Mouse (Mus musculus) splenic B cell, adult 2 months (primary cell): ENCODE results near the gene Kdm8.

Source experiments
- DNase-seq: peaks from one replicate; pipeline ENCODE4 v3.0.0-alpha.2; 2011; ENCODE audit warnings: low read depth, low spot score
- H3K27me3 ChIP-seq: 2 replicates; pipeline ENCODE4 v1.6.1; 2012; ENCODE audit warnings: mild to moderate bottlenecking, low read length, moderate library complexity, mixed read lengths; ENCODE audit not compliant: control insufficient read depth, poor library complexity, insufficient read depth, severe bottlenecking
- H3K36me3 ChIP-seq: 2 replicates; pipeline ENCODE4 v1.6.1; 2012; ENCODE audit warnings: mild to moderate bottlenecking, low read length, moderate library complexity, mixed read lengths; ENCODE audit not compliant: control insufficient read depth, poor library complexity, insufficient read depth, severe bottlenecking

The Kdm8 gene

DNA sequence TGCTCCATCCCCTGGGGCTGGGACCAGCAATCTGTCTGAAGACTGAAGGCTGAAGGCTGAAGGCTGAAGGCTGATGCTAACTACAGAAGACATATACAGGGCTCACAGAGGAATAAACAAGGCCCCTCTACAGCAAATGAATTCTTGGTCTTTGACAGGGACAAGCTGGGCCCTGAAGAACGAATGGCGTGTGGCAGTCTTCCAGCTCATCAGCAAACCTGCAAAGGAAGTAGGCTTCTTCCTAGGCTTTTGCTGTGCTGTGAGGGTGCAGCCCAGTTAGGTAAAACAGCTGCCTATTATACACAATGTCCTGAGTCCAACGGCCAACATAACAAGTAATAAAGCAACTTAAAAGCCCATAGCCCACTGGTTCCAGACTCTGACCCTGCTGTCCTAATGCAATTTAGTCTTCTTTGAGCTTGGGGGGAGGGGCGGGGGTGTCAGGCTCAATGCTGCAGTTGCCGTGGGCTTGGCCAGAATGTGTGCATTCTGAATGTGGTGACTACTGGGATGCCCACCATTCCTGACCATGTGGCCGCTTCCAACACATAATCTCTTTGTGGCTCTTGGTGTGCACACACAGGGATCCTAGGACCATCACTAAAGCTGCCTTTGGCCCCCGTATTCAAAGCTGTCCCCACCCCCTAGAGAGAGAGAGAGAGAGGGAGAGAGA, 14.2 kb upstream of the Kdm8 start:
- DNase-seq: no peak
- H3K36me3 ChIP-seq: no peaks in the 10 kb centered on the region
- H3K27me3 ChIP-seq: no peaks in the 10 kb centered on the region

DNA sequence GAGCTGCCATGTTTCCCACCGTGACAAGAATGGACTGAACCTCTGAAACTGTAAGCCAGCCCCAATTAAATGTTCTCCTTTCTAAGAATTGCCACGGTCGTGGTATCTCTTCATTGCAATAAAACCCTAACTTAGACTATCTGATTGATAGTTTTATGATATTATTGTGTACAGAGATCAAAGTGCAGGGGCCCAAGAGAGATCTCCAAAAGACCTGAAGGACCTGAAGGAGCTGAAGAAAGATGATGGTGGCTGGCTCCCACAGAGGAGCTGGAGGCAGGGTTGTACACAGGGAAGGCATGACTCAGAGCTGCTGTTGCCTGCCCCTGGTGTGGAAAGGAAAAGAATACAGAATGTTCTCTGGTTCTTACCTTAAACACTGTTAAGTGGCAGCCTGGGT, 10.6 kb upstream of the Kdm8 start:
- no peak for DNase-seq
- Histone ChIP-seq H3K27me3 (no peaks in the 10 kb centered on the region), H3K36me3 (no peaks in the 10 kb centered on the region)

DNA sequence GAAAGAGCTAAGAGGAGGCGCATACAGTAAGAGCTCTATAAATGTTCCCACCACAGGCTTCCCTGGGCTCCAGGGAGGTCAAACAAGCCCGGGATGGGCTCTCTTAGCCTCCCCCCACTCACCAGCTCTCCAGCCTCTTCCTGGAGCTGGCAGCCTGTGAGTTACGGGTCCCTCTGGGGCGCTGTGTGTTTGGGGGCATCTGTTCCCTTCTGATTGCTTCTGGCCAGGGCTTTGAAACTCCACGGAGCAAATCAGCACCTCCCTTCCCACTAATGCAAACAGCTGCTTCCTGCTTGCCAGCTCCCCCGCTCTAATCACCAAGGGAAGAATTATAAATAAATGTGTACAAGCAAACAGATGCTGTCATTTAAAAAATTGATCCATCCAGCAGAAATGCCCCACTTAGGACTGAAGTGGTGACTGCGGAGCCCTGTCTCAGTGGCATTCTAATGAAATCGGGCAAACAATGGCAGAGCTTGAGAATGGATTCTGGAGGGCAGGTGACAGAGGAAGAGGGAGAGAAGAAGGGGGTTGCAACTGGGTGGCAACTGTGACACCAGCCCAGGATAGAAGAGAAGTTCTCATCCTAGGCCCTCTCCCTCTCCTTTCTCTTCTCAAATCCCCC, 9.7 kb upstream of the Kdm8 start:
- no peaks in the 10 kb centered on the region for H3K27me3 ChIP-seq
- DNase-seq: no peak
- no peaks in the 10 kb centered on the region for H3K36me3 ChIP-seq

DNA sequence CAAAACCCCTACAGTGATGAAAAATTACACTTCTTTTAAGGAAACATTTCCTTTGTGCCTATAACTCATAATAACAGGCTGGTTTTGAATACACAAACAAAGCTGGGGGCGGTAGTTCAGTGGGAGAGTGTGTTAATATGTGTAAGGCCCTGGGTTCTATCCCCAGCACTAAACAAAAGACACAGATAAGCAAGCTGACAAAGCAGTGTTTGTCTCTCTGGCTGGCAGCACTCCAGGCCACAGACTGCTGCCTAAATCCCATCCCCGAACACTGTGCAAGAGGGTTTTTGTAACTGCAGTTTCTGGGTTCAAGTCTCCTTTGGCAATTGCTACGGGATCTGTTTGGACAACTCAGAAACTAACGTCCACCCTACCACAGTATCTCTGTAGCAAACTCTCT, 2.2 kb upstream of the Kdm8 start:
- DNase-seq: no peak
- no peaks in the 10 kb centered on the region for H3K36me3 ChIP-seq
- H3K27me3 ChIP-seq: no peaks in the 10 kb centered on the region

DNA sequence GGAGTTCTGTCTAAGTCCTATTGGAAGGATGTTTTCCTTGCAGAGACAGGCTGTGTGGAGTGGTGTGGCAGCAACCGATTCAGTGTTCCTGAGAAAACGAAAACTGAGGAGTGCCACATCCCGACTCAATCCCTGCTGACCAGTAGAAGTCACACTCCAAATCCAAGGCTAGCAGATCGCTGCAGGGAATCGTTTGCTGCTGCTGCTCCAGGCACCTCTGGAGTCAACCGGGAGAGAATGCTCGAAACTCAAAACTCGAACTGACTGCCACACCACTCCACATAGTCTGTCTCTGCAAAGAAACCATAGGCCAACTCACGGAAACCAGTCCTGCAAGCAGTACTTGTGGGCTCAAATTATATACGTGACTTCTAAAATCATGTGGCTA, 406 bp upstream of the Kdm8 start:
- DNase-seq: no peak
- no peaks in the 10 kb centered on the region for H3K36me3 ChIP-seq
- H3K27me3 ChIP-seq: no peaks in the 10 kb centered on the region

DNA sequence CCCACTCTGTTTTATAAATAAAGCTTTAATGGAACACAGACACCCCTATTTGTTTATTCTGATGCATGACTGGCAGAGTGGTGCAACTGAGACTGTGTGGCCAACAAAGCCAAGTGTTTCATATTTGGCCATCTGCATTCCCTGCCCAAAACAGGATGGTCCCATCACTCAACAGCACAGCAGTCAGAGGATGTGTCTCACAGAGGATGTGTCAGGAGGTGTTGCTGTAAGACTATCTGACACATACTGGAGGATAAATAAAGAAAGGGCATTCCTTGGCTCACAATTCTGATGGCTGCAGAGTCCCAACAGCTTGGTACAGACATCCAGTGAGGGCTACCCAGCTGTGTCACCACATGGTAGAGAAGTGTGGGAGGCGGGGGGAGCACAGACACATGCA, 6.2 kb downstream of the Kdm8 start:
- Histone ChIP-seq H3K27me3 (no peaks in the 10 kb centered on the region), H3K36me3 (no peaks in the 10 kb centered on the region; the same call in 1 of the 2 replicates)
- no peak for DNase-seq

DNA sequence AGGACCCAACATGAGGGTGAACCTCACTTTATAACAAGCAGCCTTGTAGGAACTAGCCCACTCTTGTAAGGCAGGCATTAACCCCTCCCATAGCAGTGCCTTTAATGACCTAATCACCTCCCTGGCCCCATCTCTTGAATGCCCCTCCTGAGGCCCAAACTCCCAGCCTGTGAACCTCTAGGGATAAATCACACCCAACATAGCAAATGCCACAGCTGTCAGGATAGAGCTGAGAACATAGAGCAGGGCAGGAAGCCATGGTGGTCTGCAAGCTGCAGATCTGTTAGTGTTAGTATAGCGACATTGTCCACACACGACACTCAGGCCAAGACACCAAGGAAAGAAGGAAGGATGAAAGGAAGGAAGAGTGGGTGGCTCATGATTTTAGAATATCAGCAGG, 6.6 kb downstream of the Kdm8 start:
- Histone ChIP-seq H3K36me3 (no peaks in the 10 kb centered on the region; the same call in 1 of the 2 replicates), H3K27me3 (no peaks in the 10 kb centered on the region)
- no peak for DNase-seq

DNA sequence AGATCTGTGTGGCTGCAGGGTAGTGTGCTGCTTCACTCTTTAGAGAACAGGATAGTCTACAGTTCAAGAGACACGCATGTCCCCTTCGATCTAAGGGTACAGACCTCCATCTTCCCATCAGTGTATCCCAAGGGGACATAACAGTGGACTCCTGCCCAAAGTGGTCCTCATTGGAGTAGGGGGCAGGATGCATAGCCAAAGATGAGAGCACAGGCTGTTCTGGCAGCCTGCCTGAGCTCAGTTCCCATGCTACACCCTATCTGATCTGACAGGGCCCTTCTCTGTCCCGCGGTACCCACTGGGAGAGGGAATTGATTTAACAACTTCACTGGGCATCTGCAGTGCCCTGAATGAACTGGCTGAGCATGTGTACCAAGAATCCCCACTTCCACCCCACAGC, 9.2 kb downstream of the Kdm8 start:
- H3K36me3 ChIP-seq: no peaks in the 10 kb centered on the region; the same call in 1 of the 2 replicates
- no peaks in the 10 kb centered on the region for H3K27me3 ChIP-seq
- DNase-seq: no peak

DNA sequence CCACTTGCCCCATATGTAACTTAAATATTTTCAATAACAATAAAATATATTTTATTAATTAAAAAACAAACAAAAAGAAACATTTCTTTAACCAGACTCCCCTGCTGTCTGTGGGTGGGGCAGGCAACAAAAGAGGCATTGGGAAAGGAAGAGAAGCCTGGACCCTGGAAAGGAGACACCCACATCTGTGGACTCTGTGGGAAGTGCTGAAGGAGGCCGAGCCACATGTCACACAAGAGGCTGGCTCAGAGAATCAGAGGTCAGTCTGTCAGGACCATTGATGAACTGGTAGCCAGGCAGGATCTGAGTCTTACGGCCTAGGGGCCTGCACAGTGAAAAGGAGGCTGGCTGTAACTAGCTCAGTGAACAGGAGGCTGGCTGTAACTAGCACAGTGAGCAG, 17.7 kb downstream of the Kdm8 start:
- no peak for DNase-seq
- Histone ChIP-seq H3K27me3 (no peaks in the 10 kb centered on the region), H3K36me3 (peaks cover 3% of the 10 kb centered on the region)

DNA sequence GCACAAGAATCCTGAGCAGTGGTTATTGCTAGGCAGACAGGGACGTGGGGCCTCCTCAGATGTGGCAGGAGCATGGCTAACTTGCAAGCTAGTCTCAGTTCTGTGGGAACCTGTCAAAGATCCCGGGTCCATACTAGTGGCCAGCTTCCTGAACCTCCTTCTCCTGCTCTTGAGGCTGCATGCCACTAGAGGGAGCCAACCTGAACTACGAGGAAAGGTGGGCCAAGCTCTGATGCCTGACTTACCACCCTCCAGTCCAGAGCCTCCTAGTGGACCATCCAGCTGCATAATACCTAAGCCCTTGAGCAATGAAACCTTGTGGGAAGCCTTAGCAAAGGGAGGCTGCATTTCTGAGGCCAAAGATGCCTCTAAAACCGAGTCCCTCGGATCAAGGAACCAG, 25.5 kb downstream of the Kdm8 start:
- Histone ChIP-seq H3K27me3 (no peaks in the 10 kb centered on the region), H3K36me3 (peaks cover 10% of the 10 kb centered on the region)
- peak; percentile 89 for DNase-seq

DNA sequence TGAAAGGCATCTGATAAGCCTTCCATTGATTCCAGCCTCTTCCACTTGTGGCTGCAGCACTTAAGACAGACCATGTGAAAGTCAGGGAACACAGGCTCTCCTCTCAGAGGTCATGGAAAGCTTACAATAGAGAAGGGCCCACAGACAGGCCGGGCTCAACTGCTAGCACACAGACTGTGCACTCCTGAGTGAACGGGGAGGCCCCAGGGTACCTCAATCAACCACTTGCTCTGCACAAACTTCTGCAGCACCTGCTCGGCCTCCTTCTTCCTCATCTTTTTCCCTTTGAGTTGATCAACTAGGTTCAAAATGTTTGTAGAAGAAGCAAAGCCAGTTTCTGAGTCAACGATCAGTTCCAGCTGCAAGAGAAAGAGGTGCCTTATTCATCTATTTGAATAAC, 26.4 kb downstream of the Kdm8 start:
- H3K36me3 ChIP-seq: peaks cover 10% of the 10 kb centered on the region
- H3K27me3 ChIP-seq: no peaks in the 10 kb centered on the region
- DNase-seq: no peak

DNA sequence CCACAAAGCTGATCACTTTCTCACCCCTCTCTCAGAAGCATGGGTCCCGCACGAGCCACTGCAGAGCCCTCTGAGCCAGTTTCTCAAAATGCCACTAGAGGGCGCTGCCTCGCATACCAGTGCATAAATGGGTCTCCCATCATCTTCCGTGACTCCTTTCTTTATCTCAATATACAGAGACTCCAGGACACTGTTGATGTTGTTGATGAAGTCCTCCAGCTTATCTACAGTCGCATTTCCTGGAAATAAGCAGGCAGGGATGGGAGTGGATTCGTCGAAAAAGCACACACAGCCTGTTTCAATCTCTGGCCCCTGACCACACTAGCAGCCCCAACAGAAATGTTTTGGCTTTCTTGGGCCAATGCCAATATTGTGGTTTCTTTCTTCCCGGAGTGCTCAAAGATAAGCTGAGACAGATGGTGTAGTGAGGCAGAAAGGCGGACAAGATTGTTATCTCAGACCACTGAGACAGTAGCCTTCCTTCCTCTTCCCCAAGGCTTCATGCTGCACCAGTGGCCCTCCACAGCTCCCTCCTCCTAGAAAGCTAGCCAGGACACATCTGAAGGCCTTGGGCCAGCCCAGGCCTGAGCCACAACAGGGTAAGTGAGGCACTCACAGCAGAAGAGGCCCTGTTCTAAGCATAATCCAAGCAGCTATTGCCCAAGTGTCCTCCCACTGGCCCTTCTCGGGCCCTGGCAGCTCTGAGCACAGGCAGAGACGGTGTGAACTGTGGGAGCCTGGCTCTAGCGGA, 27.7 kb downstream of the Kdm8 start:
- DNase-seq: peak; percentile 89
- peaks cover 7% of the 10 kb centered on the region for H3K36me3 ChIP-seq
- H3K27me3 ChIP-seq: no peaks in the 10 kb centered on the region

DNA sequence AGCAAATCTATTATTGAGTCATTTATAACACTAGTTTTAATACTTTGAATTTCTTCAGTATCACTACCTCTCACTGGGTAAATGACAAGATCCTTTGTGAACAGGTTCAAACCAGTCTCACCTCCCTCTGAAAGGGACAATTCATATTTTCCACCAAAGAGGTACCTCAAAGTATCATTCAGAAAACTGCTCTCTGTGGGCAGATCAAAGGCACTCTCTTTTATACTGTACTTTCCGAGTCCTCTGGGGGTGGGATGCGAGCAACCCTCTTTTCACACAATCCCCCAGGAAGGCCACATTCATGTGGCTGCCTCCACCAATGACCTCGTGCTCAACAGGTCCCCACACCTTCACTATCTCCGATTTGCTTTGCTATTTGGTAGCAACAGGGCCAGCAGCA, 30.1 kb downstream of the Kdm8 start:
- Histone ChIP-seq H3K36me3 (no peaks in the 10 kb centered on the region; the same call in 1 of the 2 replicates), H3K27me3 (no peaks in the 10 kb centered on the region)
- DNase-seq: no peak

DNA sequence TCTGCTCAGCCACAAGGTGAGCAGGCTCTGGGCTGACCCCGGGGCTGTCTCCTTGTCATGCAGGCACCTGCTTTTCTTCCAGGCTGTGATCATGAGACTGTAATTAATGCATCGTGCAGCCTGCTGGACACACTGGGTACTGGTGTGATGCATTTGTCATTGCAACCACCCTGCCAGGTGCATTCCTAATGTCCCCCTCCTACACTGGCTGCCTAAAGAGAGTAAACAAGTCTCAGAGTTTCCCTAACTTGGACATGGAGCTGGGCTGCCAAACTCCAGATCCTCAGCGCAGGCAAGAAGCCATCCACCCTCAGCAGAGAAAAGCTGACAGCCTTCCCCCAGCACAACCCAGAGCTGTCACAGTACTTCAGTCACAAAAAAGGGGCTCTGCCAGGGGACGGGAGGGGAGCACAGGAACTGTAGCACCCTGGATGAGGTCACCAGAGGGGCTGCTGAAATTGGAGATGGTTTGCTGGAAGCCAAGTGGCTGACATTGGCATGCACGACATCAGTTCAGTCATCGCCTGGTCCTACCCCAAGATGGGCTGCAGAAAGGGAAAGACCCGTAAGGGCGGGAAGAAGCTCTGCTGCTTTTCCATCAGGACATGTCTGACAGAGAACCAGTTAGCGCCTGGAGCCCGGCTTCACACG, 31.2 kb downstream of the Kdm8 start:
- Histone ChIP-seq H3K36me3 (no peaks in the 10 kb centered on the region), H3K27me3 (no peaks in the 10 kb centered on the region)
- peak; percentile 26 for DNase-seq

DNA sequence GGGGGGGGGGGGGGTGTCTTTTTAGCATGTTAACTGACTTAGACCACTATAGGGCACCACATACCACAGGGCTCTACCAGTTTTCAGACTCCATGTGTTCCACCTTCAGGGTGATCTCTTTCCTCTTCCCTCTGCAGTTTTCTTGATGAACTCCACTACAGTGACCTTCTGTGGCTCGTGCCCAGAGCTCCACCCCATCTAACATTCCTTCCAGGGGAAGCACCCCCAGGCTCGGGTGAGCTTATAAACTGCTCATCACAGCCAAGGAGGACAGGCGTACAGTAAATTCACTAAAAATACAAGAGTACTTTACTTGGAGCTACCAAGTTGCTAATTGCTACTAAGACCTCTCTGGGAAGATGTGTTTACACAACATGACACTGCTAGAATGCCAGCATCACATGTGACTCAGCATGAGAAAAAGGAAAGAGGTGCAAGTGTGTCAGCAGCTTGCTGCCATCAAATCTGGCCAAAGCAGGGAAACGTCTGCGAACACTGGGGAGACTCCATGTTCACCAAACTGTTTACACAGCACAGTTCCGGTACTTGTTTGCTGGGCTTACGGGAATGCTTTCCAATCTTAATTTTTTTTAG, 34.0 kb downstream of the Kdm8 start:
- no peak for DNase-seq
- no peaks in the 10 kb centered on the region for H3K27me3 ChIP-seq
- peaks cover 2% of the 10 kb centered on the region for H3K36me3 ChIP-seq
